Mouse (Mus musculus) gastrocnemius, adult 18-20 months (tissue): ENCODE results near the gene Pfn1. TPM values are rescaled to one million over a fixed set of nuclear protein-coding genes. Genes with fewer than 3 reads are reported as not detected.
A peak's percentile ranks its signal among the peaks of the same experiment; 100 is the strongest.

Experiments used
- DNase-seq: peaks from one replicate; pipeline ENCODE4 v3.0.0; 2021; ENCODE audit warnings: low spot score
- long read RNA-seq, 2 experiments: library from polyadenylated mRNA; stranded (forward); transcript quantifications; one replicate each; pipeline ENCODE4 v2.0.0; 2021
- total RNA-seq, 2 experiments: library from RNA; stranded (reverse); gene quantifications; 2 replicates each; pipeline ENCODE4 v1.2.3; 2021

Pfn1 gene
- total RNA-seq = 100 to 1,000 TPM; 217 to 233 TPM
- long read RNA-seq, experiment 1, transcript Pfn1-201 (3 exons, 861 nt) = major isoform, 85 of 152 reads
- long read RNA-seq, experiment 1, partial matches to known transcripts = 2 of 152 reads
- long read RNA-seq, experiment 1, other reads (novel, unspliced or antisense) = 65 of 152 reads
- long read RNA-seq, experiment 2, transcript Pfn1-201 (3 exons, 861 nt) = major isoform, 66 of 113 reads
- long read RNA-seq, experiment 2, partial matches to known transcripts = 4 of 113 reads
- long read RNA-seq, experiment 2, other reads (novel, unspliced or antisense) = 42 of 113 reads

GRCm38 (mm10) chr11:70654198-70654922 lies at the start of gene Pfn1:
Gene Pfn1 (minus strand): TSS chr11:70654644.
- peak; percentile 52 for DNase-seq

- peak; percentile 90 for DNase-seq
Observed at GRCm38 (mm10) chr11:70702781-70703180, 48.3 kb upstream of the Pfn1 start.

GRCm38 (mm10) chr11:70701984-70702733 lies 47.7 kb upstream of the Pfn1 start:
- DNase-seq = peak; percentile 26

- DNase-seq = peak; percentile 24
Observed at GRCm38 (mm10) chr11:70701221-70701955, 46.9 kb upstream of the Pfn1 start.

- DNase-seq = peak; percentile 90
Observed at GRCm38 (mm10) chr11:70700613-70701012, 46.2 kb upstream of the Pfn1 start.

- DNase-seq = peak; percentile 95
Observed at GRCm38 (mm10) chr11:70699722-70700556, 45.5 kb upstream of the Pfn1 start, which contains the start of the genes Inca1 and Kif1c. Gene Inca1 (minus strand): TSS chr11:70700155. Gene Kif1c (plus strand): TSS chr11:70700548.

GRCm38 (mm10) chr11:70699051-70699450 lies 44.6 kb upstream of the Pfn1 start:
- DNase-seq = no peak

GRCm38 (mm10) chr11:70697376-70697775 lies 42.9 kb upstream of the Pfn1 start:
- DNase-seq = no peak

- no peak for DNase-seq
Observed at GRCm38 (mm10) chr11:70693504-70693903, 39.1 kb upstream of the Pfn1 start.

GRCm38 (mm10) chr11:70689578-70689977 lies 35.1 kb upstream of the Pfn1 start:
- DNase-seq = no peak

GRCm38 (mm10) chr11:70688372-70688771 lies 33.9 kb upstream of the Pfn1 start:
- no peak for DNase-seq

GRCm38 (mm10) chr11:70687601-70688199 lies 33.3 kb upstream of the Pfn1 start, which contains the start of gene Camta2:
Gene Camta2 (minus strand): TSS chr11:70688105.
- DNase-seq = peak; percentile 92

GRCm38 (mm10) chr11:70686901-70687566 lies 32.6 kb upstream of the Pfn1 start:
- DNase-seq = no peak

- no peak for DNase-seq
Observed at GRCm38 (mm10) chr11:70683640-70684039, 29.2 kb upstream of the Pfn1 start.

- DNase-seq = no peak
Observed at GRCm38 (mm10) chr11:70681897-70682581, 27.6 kb upstream of the Pfn1 start.

- DNase-seq = no peak
Observed at GRCm38 (mm10) chr11:70681170-70681569, 26.7 kb upstream of the Pfn1 start.

- no peak for DNase-seq
Observed at GRCm38 (mm10) chr11:70679894-70680293, 25.4 kb upstream of the Pfn1 start.

GRCm38 (mm10) chr11:70679361-70679760 lies 24.9 kb upstream of the Pfn1 start:
- DNase-seq = no peak

- no peak for DNase-seq
Observed at GRCm38 (mm10) chr11:70678576-70678975, 24.1 kb upstream of the Pfn1 start.
